9 mouse cellular contexts compared by ENCODE assay signal in genomic region chr11:7144369-7144768, GRCm38 (mm10). TPM values are rescaled to one million over a fixed set of nuclear protein-coding genes. Genes with fewer than 3 reads are reported as not detected.
A peak's percentile ranks its signal among the peaks of the same experiment; 100 is the strongest.
DNase-seq lines count a peak whose midpoint lies in the region; ATAC-seq and TF ChIP-seq lines count a peak whose summit lies in the region.
"Had no signal": no experiment of that assay in that cellular context is flagged by ENCODE, and none has a peak within 500 bp of the region (broad histone marks: within the 10 kb centered on the region; RNA-seq: fewer than 3 reads in every experiment).

No protein-coding gene starts in this region.

- H3K4me2 ChIP-seq in forebrain, embryonic 15.5 days (replicated peaks): no peak overlapping the region
- H3K4me2 ChIP-seq: liver, embryonic 13.5 days had no signal

- H3K4me3 ChIP-seq in left cerebral cortex, adult 2 months: no peak overlapping the region
- H3K4me3 ChIP-seq in forebrain, embryonic 15.5 days: no peak overlapping the region
- H3K4me3 ChIP-seq: liver, embryonic 13.5 days had no signal

- peak; percentile 58 for TF ChIP-seq CTCF in left cerebral cortex, adult 2 months (IDR thresholded peaks at IDR 0.05)
- TF ChIP-seq CTCF in brain, embryonic 14.5 days (IDR thresholded peaks at IDR 0.05; ENCODE audit: borderline replicate concordance, extremely low read depth, insufficient read depth, insufficient read length): peak; percentile 50; the same call in 1 of the 2 replicates

- no peak overlapping the region for H3K9ac ChIP-seq in forebrain, embryonic 15.5 days (replicated peaks)
- H3K9ac ChIP-seq: liver, embryonic 13.5 days had no signal

- H3K27ac ChIP-seq in left cerebral cortex, adult 2 months: no peak overlapping the region
- H3K27ac ChIP-seq in forebrain, embryonic 15.5 days (replicated peaks): no peak overlapping the region
- H3K27ac ChIP-seq: liver, embryonic 13.5 days had no signal

- 91% methylated on average over 11 of the region's 11 CpGs for WGBS in forebrain, embryonic 15.5 days

- TF ChIP-seq POLR2A in brain, embryonic 14.5 days (IDR thresholded peaks at IDR 0.05; ENCODE audit: borderline replicate concordance, extremely low read depth, insufficient read depth, insufficient read length, poor library complexity, severe bottlenecking): no peak

- H3K9me3 ChIP-seq in forebrain, embryonic 15.5 days: no peaks in the 10 kb centered on the region
- H3K9me3 ChIP-seq: liver, embryonic 13.5 days had no signal

- DNase-seq in left cerebral cortex, adult 2 months (ENCODE audit: extremely low spot score in 1 of 2, low spot score in 2 of 2): no peak
- DNase-seq in left cerebral cortex, postnatal 4 days: no peak
- DNase-seq in brain, embryonic 14.5 days (ENCODE audit: low read depth): no peak
- peak; percentile 69 for DNase-seq in kidney, adult 9 months
- DNase-seq in testis, postnatal 10 days (ENCODE audit: low spot score): peak; percentile 68
- DNase-seq: liver, embryonic 13.5 days had no signal

- intact Hi-C loops in left cerebral cortex, adult 2 months (cut with DNase I): loop anchor here (5.0 kb wide), 2 partner anchors 247 to 377 kb away; no protein-coding TSS in a partner anchor
- intact Hi-C loops in left cerebral cortex, postnatal 4 days (cut with DNase I): no loop called here

- no peaks in the 10 kb centered on the region for H3K4me1 ChIP-seq in forebrain, embryonic 15.5 days
- H3K4me1 ChIP-seq: liver, embryonic 13.5 days had no signal

- no peak for ATAC-seq in monocyte, adult 5-6 weeks (replicated peaks; ENCODE audit: insufficient number of reproducible peaks, low FRiP score, low TSS enrichment, poor library complexity, severe bottlenecking)
- ATAC-seq in forebrain, embryonic 15.5 days (replicated peaks): no peak

- no peaks in the 10 kb centered on the region for H3K27me3 ChIP-seq in forebrain, embryonic 15.5 days
- H3K27me3 ChIP-seq: liver, embryonic 13.5 days had no signal

- H3K36me3 ChIP-seq in forebrain, embryonic 15.5 days: no peaks in the 10 kb centered on the region
- H3K36me3 ChIP-seq: liver, embryonic 13.5 days had no signal

RNA-seq across cellular contexts. Expression of gene Gm11985, which starts 44.0 kb away (rescaled TPM):
- total RNA-seq in left cerebral cortex, adult 2 months (2021): not detected
- not detected for total RNA-seq in left cerebral cortex, postnatal 4 days (2021)
- polyA plus RNA-seq in brain, embryonic 14.5 days (2012; rRNA removed): not detected in 2 replicates
- total RNA-seq in monocyte, adult 5-6 weeks (2017): not detected in 3 replicates
- not detected in 2 replicates for polyA plus RNA-seq in forebrain, embryonic 15.5 days (2015; fragmentation: Nextera tagmentation; extraction: Ambion mirVana)
- polyA plus RNA-seq: heart, embryonic 14.5 days; liver, embryonic 13.5 days had no signal

RNA-seq across cellular contexts. Expression of gene Igfbp1, which starts 53.2 kb away (rescaled TPM):
- total RNA-seq in left cerebral cortex, adult 2 months (2021): not detected
- total RNA-seq in left cerebral cortex, postnatal 4 days (2021): under 1 TPM in 1 of 2 experiments, not detected in 1; 0.24 TPM
- polyA plus RNA-seq in brain, embryonic 14.5 days (2012; rRNA removed): 0.15 and 0.22 TPM in 2 replicates
- not detected in 3 replicates for total RNA-seq in monocyte, adult 5-6 weeks (2017)
- polyA plus RNA-seq in forebrain, embryonic 15.5 days (2015; fragmentation: Nextera tagmentation; extraction: Ambion mirVana): 0.14 TPM in 1 of 2 replicates, not detected in the other
- polyA plus RNA-seq: heart, embryonic 14.5 days had no signal

Comparison
In these comparisons a context has a peak if more than half of its experiments do, and no peak if none do; other contexts are left out.
1. DNase-seq: peak in kidney, adult 9 months (single experiment) and testis, postnatal 10 days (single experiment); none in left cerebral cortex, adult 2 months (0 of 2), left cerebral cortex, postnatal 4 days (single experiment) and brain, embryonic 14.5 days (single experiment).